Mouse (Mus musculus): ENCODE measurements around the gene Rnf114. TPM values are rescaled to one million over a fixed set of nuclear protein-coding genes. Genes with fewer than 3 reads are reported as not detected.

Gene Rnf114
- polyA plus RNA-seq, 1 experiment from 2014 or later, result 119 TPM

GRCm38 (mm10) chr2:167449331-167450275 is 42.8 kb upstream of the Rnf114 start:
- Histone ChIP-seq H3K4me1 (ENCODE audit: insufficient read depth, low read depth, low read length) (no peaks in the 10 kb centered on the region), H3K27ac (ENCODE audit: low read length) (no peak overlapping the region), H3K4me3 (ENCODE audit: low read depth, low read length) (no peak overlapping the region), H3K9ac (replicated peaks; ENCODE audit: low read depth) (no peak overlapping the region), H3K9me3 (ENCODE audit: low read length) (no peaks in the 10 kb centered on the region), H3K36me3 (ENCODE audit: insufficient read depth, low read length) (peaks cover 27% of the 10 kb centered on the region), H3K4me2 (replicated peaks; ENCODE audit: low read depth, low read length) (no peak overlapping the region), H3K27me3 (replicated peaks; ENCODE audit: insufficient read depth, low read length) (no peaks in the 10 kb centered on the region)
- DNase-seq (ENCODE audit: low spot score), result no peak
- ATAC-seq, result no peak
- TF ChIP-seq CTCF (IDR thresholded peaks at IDR 0.05), result no peak
- TF ChIP-seq EP300 (IDR thresholded peaks at IDR 0.05), result no peak
- 86% methylated on average over 21 of the region's 21 CpGs for WGBS

GRCm38 (mm10) chr2:167450647-167451046 is 41.8 kb upstream of the Rnf114 start:
- H3K36me3 ChIP-seq (ENCODE audit: insufficient read depth, low read length), result peaks cover 36% of the 10 kb centered on the region
- no peak overlapping the region for H3K27ac ChIP-seq (ENCODE audit: low read length)
- no peak for ATAC-seq
- no peaks in the 10 kb centered on the region for H3K9me3 ChIP-seq (ENCODE audit: low read length)
- H3K4me2 ChIP-seq (replicated peaks; ENCODE audit: low read depth, low read length), result no peak overlapping the region
- 91% methylated on average over 8 of the region's 8 CpGs for WGBS
- H3K9ac ChIP-seq (replicated peaks; ENCODE audit: low read depth), result no peak overlapping the region
- H3K27me3 ChIP-seq (replicated peaks; ENCODE audit: insufficient read depth, low read length), result no peaks in the 10 kb centered on the region
- TF ChIP-seq CTCF (IDR thresholded peaks at IDR 0.05) (peak; percentile 29), EP300 (IDR thresholded peaks at IDR 0.05) (no peak)
- no peaks in the 10 kb centered on the region for H3K4me1 ChIP-seq (ENCODE audit: insufficient read depth, low read depth, low read length)
- DNase-seq (ENCODE audit: low spot score), result no peak
- no peak overlapping the region for H3K4me3 ChIP-seq (ENCODE audit: low read depth, low read length)

DNA sequence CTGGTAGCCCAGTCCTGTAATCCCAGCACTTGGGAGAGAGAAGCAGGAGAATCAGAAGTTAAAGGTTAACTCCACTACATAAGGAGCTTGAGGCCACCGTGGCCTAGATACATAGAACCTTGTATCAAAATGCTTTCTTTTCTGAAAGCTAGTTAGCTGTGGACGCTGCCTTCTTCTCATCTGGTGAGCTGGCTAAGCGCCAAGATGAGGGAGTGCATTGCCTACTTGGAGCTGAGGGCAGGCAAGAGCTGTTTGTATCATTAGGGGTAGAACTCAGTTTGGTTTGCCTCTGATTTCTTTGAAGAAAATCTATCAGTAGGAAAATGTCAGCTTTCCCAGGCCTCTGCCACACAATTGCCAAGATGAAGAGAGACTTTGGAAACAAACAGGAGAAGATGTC is 38.6 kb upstream of the Rnf114 start:
- 54% methylated on average over 3 of the region's 3 CpGs for WGBS
- ATAC-seq (no peak), DNase-seq (ENCODE audit: low spot score) (no peak)
- no peak overlapping the region for H3K4me3 ChIP-seq (ENCODE audit: low read depth, low read length)
- no peak overlapping the region for H3K9ac ChIP-seq (replicated peaks; ENCODE audit: low read depth)
- TF ChIP-seq EP300 (IDR thresholded peaks at IDR 0.05) (no peak), CTCF (IDR thresholded peaks at IDR 0.05) (no peak)
- no peak overlapping the region for H3K27ac ChIP-seq (ENCODE audit: low read length)
- H3K36me3 ChIP-seq (ENCODE audit: insufficient read depth, low read length), result peaks cover 31% of the 10 kb centered on the region
- no peaks in the 10 kb centered on the region for H3K27me3 ChIP-seq (replicated peaks; ENCODE audit: insufficient read depth, low read length)
- H3K9me3 ChIP-seq (ENCODE audit: low read length), result no peaks in the 10 kb centered on the region
- H3K4me2 ChIP-seq (replicated peaks; ENCODE audit: low read depth, low read length), result no peak overlapping the region
- H3K4me1 ChIP-seq (ENCODE audit: insufficient read depth, low read depth, low read length), result no peaks in the 10 kb centered on the region

DNA sequence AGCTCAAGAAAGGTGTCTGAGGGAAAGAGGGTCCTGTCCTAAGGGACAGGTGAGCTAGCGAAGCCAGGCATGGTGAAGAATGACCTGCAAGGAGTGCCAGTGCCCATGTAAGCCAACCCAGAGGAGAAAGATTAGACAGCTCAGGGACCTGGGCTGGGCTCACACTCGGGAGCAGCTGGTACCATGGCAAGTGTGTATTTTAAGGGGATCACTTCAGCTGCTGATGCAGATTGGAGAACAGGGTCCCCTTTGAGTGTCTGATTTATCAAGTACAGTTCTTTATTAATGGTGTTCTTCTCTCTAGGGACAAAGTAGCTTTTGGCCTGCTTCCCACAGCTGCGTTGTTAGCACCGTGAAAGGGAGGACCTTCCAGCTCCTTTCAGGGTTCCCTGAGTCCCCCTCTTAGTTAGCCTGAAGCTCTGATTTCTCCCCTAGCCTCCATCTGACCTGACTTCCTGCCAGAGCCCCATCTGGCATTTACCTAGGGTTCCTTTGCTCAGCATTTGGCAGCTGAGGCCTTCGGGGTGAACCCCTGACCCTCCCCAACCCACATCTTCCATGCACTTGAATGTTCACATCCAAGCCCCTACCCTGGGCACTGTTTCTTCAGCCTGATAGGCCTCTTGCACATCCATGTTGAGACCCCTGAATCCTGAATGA is 36.0 kb upstream of the Rnf114 start:
- no peaks in the 10 kb centered on the region for H3K27me3 ChIP-seq (replicated peaks; ENCODE audit: insufficient read depth, low read length)
- 85% methylated on average over 5 of the region's 5 CpGs for WGBS
- H3K4me3 ChIP-seq (ENCODE audit: low read depth, low read length), result no peak overlapping the region
- H3K9me3 ChIP-seq (ENCODE audit: low read length), result no peaks in the 10 kb centered on the region
- peaks cover 22% of the 10 kb centered on the region for H3K36me3 ChIP-seq (ENCODE audit: insufficient read depth, low read length)
- H3K9ac ChIP-seq (replicated peaks; ENCODE audit: low read depth), result no peak overlapping the region
- H3K4me2 ChIP-seq (replicated peaks; ENCODE audit: low read depth, low read length), result no peak overlapping the region
- no peak for DNase-seq (ENCODE audit: low spot score)
- H3K27ac ChIP-seq (ENCODE audit: low read length), result no peak overlapping the region
- H3K4me1 ChIP-seq (ENCODE audit: insufficient read depth, low read depth, low read length), result no peaks in the 10 kb centered on the region
- ATAC-seq, result no peak
- TF ChIP-seq CTCF (IDR thresholded peaks at IDR 0.05), result no peak
- TF ChIP-seq EP300 (IDR thresholded peaks at IDR 0.05), result no peak

DNA sequence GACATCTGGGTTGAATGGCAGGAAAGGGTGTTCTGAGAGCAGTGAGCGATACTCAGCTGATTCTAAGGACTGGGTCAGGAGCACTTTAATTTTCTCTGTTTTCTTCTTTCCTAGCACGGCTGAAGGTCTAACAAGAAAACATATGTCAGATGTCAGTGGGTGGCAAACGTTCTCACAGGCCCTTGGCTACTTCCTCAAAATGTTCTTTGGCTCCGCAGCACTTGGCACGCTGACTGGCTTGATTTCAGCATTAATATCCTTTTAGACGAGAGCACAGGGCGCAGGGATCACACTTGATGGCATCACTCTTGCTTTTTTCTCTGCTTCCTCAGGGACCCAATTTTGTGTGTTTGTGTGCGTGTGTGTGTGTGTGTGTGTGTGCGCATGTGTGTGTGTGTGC is 35.2 kb upstream of the Rnf114 start:
- TF ChIP-seq EP300 (IDR thresholded peaks at IDR 0.05) (no peak), CTCF (IDR thresholded peaks at IDR 0.05) (no peak)
- H3K4me3 ChIP-seq (ENCODE audit: low read depth, low read length), result no peak overlapping the region
- WGBS, result 89% methylated on average over 9 of the region's 9 CpGs
- H3K27ac ChIP-seq (ENCODE audit: low read length), result no peak overlapping the region
- no peaks in the 10 kb centered on the region for H3K4me1 ChIP-seq (ENCODE audit: insufficient read depth, low read depth, low read length)
- no peak for DNase-seq (ENCODE audit: low spot score)
- no peak overlapping the region for H3K4me2 ChIP-seq (replicated peaks; ENCODE audit: low read depth, low read length)
- H3K9me3 ChIP-seq (ENCODE audit: low read length), result no peaks in the 10 kb centered on the region
- no peak for ATAC-seq
- H3K27me3 ChIP-seq (replicated peaks; ENCODE audit: insufficient read depth, low read length), result no peaks in the 10 kb centered on the region
- no peak overlapping the region for H3K9ac ChIP-seq (replicated peaks; ENCODE audit: low read depth)
- peaks cover 22% of the 10 kb centered on the region for H3K36me3 ChIP-seq (ENCODE audit: insufficient read depth, low read length)

DNA sequence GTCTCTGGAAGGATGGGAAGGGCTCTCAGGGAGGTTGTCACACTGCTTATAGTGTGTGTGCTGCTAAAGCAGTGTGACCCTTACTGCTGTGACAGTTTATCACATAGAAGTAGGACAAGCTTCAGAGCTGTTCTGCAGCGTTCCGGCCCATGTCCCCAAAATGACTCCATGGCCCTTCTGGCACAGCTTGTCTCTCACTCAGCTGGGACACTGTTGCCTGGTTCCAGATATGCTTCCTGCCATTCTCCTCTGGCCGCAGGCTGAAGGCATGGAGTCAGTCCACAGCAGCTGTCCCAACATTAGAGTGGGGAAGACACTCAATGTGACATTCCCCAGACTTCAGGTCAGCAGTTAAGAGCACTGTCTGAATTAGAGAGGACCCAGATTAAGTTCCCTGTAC is 33.9 kb upstream of the Rnf114 start:
- 96% methylated on average over 3 of the region's 3 CpGs for WGBS
- Histone ChIP-seq H3K9ac (replicated peaks; ENCODE audit: low read depth) (no peak overlapping the region), H3K27ac (ENCODE audit: low read length) (no peak overlapping the region), H3K27me3 (replicated peaks; ENCODE audit: insufficient read depth, low read length) (no peaks in the 10 kb centered on the region), H3K4me2 (replicated peaks; ENCODE audit: low read depth, low read length) (no peak overlapping the region), H3K9me3 (ENCODE audit: low read length) (no peaks in the 10 kb centered on the region), H3K36me3 (ENCODE audit: insufficient read depth, low read length) (peaks cover 19% of the 10 kb centered on the region), H3K4me1 (ENCODE audit: insufficient read depth, low read depth, low read length) (no peaks in the 10 kb centered on the region), H3K4me3 (ENCODE audit: low read depth, low read length) (no peak overlapping the region)
- no peak for ATAC-seq
- no peak for DNase-seq (ENCODE audit: low spot score)
- TF ChIP-seq EP300 (IDR thresholded peaks at IDR 0.05) (no peak), CTCF (IDR thresholded peaks at IDR 0.05) (no peak)

All from lung, postnatal 0 days (tissue).